Mouse (Mus musculus) bone marrow, adult 2 months (tissue): ENCODE results near the gene Pcgf6.

Source experiments
- CTCF ChIP-seq: fragments of 200-500 bp; IDR thresholded peaks from 2 replicates; pipeline ENCODE4 v1.5.1; 2011; ENCODE audit warnings: low read length, control low read depth; ENCODE audit not compliant: control insufficient read depth, insufficient read depth
- POLR2A ChIP-seq: fragments of 200-500 bp; IDR thresholded peaks from 2 replicates; pipeline ENCODE4 v1.6.1; 2011; ENCODE audit warnings: low read depth, mild to moderate bottlenecking, control low read depth, low read length, borderline replicate concordance; ENCODE audit not compliant: control insufficient read depth

GRCm38 (mm10) chr19:47089718-47090525, 39.2 kb upstream of the Pcgf6 start:
- TF ChIP-seq CTCF, result no peak
- no peak for TF ChIP-seq POLR2A
